Mouse (Mus musculus): ENCODE measurements around the gene Wbp1. TPM values are rescaled to one million over a fixed set of nuclear protein-coding genes. Genes with fewer than 3 reads are reported as not detected.
A peak's percentile ranks its signal among the peaks of the same experiment; 100 is the strongest.

Wbp1 gene
- total RNA-seq, 4 experiments from 2014 or later, result 47.2 to 57.7 (median 52.1) TPM

DNA sequence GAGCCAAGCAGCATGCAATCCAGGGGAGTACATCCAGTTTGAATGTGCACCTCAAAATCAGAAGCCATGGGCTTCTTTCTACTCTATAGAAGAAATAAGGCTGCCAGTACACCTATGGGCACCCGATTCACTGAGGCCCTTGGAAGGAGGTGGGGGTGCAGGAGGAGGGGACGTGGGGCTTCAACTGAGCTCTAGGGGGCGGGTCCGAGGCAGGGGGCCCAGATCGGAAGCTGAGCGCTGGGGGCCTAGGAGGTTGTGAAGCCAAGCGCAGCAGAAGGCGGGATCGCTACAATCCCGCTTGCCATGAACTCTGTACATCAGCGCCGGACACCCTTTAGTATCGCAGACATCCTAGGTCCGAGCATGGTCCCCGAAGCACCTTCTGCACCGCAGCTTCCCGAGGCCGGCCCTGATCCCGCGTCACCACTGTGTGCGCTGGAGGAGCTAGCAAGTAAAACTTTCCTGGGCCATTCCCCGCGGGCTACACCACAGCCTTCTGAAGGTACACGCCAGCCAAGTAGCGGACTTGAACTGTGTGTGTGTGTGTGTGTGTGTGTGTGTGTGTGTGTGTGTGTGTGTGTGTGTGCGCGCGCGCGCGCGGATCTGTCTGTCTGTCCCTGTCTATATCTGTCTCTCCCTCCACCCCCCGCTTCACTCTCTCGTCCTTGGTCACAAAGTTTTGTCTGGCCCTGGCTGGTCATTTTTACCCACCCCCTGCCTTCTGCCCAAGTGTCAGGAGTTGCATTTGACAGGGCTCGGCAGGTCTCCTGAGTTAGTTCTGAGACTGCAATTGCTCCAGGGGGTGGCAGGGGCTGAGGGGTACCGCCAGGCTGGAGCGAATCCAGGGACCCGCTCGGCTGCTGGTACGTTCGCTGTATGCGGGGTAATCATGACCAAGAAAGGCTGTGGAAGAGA lies 35.0 kb downstream of the Wbp1 start, which contains the start of gene Lbx2:
Gene Lbx2, plus strand, starts transcription at position 247 of the 915 bp plus-strand sequence.
- DNase-seq (ENCODE audit: low spot score in 2 of 2), result no peak

GRCm38 (mm10) chr6:83084477-83084876 lies 36.9 kb downstream of the Wbp1 start:
- no peak for DNase-seq (ENCODE audit: low spot score in 2 of 2)

DNA sequence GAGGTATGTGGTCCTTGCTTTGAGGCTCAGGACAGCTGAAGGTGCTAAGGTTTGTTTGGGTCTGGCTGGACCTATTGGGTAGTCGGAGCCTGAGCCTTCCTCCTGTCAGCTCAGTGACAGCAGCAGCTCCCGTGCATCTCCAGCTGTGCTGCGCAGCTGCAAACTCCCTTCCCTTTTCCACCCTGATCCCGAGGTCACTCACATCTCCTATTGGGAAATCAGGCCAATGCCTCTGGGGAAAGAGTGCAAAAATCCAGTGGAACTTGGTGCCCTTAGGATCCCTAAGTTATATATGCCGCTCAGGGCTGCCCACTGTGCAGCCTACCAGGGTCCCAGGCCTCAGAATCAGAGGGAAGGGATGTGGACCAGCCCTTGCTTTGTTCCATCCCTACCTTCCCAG lies 37.9 kb downstream of the Wbp1 start:
- DNase-seq (ENCODE audit: low spot score in 2 of 2), result no peak

GRCm38 (mm10) chr6:83080210-83080609 lies 41.1 kb downstream of the Wbp1 start:
- DNase-seq (ENCODE audit: low spot score in 2 of 2), result no peak

DNA sequence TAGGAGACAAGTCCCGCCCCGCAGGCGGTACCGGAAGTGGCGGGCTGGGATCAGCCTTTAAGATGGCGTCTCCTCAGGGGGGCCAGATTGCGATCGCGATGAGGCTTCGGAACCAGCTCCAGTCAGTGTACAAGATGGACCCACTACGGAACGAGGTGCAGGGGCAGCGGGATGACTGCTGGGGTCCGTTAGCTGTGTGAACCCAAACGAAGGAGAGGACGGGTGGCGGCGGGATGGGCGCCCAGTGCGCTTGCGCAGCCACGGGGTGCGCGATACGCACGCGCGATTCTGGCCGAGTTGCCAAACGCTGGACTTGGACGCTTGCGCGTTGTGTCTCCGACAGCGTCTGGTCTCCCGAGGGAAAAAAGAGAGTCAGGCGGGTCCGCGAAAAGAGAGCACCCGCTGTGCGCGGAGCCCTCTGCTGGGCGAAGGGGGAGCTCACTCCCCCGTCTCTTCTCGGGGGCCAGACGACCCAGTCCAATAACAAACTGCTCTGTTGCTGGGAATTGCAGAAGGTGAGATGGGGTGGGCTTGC lies 43.0 kb downstream of the Wbp1 start:
- DNase-seq (ENCODE audit: low spot score in 2 of 2), result peak; percentile 97 to 100

- DNase-seq (ENCODE audit: low spot score in 2 of 2), result peak; percentile 54 to 57
Measured at GRCm38 (mm10) chr6:83077630-83078323, 43.6 kb downstream of the Wbp1 start, which contains the start of gene Pcgf1. TSS of gene Pcgf1 (plus strand) at chr6:83077869.

GRCm38 (mm10) chr6:83074979-83075378 lies 46.4 kb downstream of the Wbp1 start:
- DNase-seq (ENCODE audit: low spot score in 2 of 2), result no peak

- DNase-seq (ENCODE audit: low spot score in 2 of 2), result no peak
Measured at GRCm38 (mm10) chr6:83071220-83071619, 50.1 kb downstream of the Wbp1 start.

- DNase-seq (ENCODE audit: low spot score in 2 of 2), result peak in 1 of 2 experiments; percentile 22
Measured at GRCm38 (mm10) chr6:83070311-83071219, 50.8 kb downstream of the Wbp1 start.

DNA sequence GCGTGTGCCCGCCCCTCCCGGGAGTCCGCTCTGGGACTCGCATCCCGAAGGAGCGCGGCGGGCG lies 51.3 kb downstream of the Wbp1 start, which contains the start of gene Tlx2:
Gene Tlx2, minus strand, starts transcription at position 47 of the 64 bp plus-strand sequence.
- DNase-seq (ENCODE audit: low spot score in 2 of 2), result no peak

DNA sequence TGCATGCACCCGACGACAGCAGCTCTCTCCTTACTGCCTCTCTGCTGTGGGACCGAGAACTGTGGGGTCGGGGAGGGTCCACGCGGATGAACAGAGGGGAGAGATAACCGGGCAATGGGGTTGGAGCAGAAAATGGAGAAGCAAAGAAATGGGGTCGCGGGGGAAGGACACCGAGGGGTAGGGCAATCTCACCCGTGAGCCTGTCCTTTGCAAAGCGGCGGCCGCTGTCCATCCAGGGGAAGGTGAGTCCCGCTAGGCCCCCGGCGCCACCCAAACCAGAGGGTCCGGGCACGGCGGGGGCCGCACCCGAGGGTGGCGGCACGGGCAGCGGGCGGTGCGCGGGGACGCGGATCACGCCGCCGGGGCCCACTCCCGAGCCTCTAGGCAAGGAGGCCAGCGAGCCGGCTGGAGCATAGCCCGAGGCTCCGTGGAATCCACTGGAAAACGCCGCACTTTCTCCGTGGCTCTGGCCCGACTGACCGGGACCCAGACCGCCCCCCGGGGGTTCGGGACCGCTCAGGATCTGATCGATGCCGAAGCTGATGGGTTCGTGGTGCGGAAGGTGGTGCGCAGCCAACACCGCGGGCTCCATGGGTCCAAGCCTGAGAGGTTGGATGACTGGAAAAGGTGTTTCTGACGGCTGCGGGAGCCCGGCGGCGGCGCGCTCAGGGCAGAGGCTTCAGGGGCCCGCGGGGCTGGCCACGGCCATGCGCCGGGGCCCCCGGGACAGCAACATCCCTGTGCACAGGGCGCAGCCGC lies 51.7 kb downstream of the Wbp1 start:
- DNase-seq (ENCODE audit: low spot score in 2 of 2), result no peak

Small RNA genes lying within 50 kb of the gene (microRNA-seq; reads per million reads assigned to microRNA genes)
- gene Mir3470a, result 0 reads per million in 2 experiments

Other genes starting within 250 kb of the Wbp1 start
- gene Sema4f, start 181.8 kb downstream of the Wbp1 start, total RNA-seq (2022), result 10 to 100 TPM; 33.5 to 44.9 (median 40.1) TPM
- under 1 TPM in 2 of 4 experiments, not detected in 2; 0.18 to 0.23 TPM for gene M1ap, start 174.7 kb downstream of the Wbp1 start, total RNA-seq (2022)
- gene Dok1, start 88.1 kb downstream of the Wbp1 start, total RNA-seq (2022), result 1 to 10 TPM; 3.3 to 7.4 (median 5.0) TPM
- gene Loxl3, start 87.4 kb downstream of the Wbp1 start, total RNA-seq (2022), result 1 to 10 TPM; 2.5 to 4.7 (median 3.2) TPM
- gene Aup1, start 67.0 kb downstream of the Wbp1 start, total RNA-seq (2022), result 100 to 1,000 TPM; 123 to 153 (median 136) TPM
- gene Htra2, start 66.3 kb downstream of the Wbp1 start, total RNA-seq (2022), result 10 to 100 TPM; 50.0 to 60.6 (median 51.8) TPM
- 1 to 10 TPM in 3 of 4 experiments, under 1 TPM in 1; 0.41 to 2.1 (median 1.5) TPM for gene Dqx1, start 63.7 kb downstream of the Wbp1 start, total RNA-seq (2022)
- gene Tlx2, start 51.3 kb downstream of the Wbp1 start, total RNA-seq (2022), result not detected
- gene Pcgf1, start 43.7 kb downstream of the Wbp1 start, total RNA-seq (2022), result 10 to 100 TPM; 32.0 to 37.0 (median 34.0) TPM
- 1 to 10 TPM in 1 of 4 experiments, under 1 TPM in 2, not detected in 1; 0.54 to 1.5 (median 0.68) TPM for gene Lbx2, start 35.2 kb downstream of the Wbp1 start, total RNA-seq (2022)
- 10 to 100 TPM in 1 of 4 experiments, 1 to 10 TPM in 3; 6.6 to 13.8 (median 8.9) TPM for gene Ccdc142, start 20.0 kb downstream of the Wbp1 start, total RNA-seq (2022)
- 1 to 10 TPM; 7.5 to 9.1 (median 8.5) TPM for gene Gm42688, start 19.9 kb downstream of the Wbp1 start, total RNA-seq (2022)
- 10 to 100 TPM; 52.2 to 63.0 (median 61.9) TPM for gene Mrpl53, start 12.5 kb downstream of the Wbp1 start, total RNA-seq (2022)
- gene Mogs, start 6.1 kb downstream of the Wbp1 start, total RNA-seq (2022), result 10 to 100 TPM; 23.7 to 30.1 (median 28.2) TPM
- 10 to 100 TPM; 20.6 to 29.8 (median 26.7) TPM for gene Ino80b, start 3.9 kb upstream of the Wbp1 start, total RNA-seq (2022)
- gene Rtkn, start 13.9 kb upstream of the Wbp1 start, total RNA-seq (2022), result 10 to 100 TPM; 75.6 to 85.0 (median 80.3) TPM
- 10 to 100 TPM; 23.4 to 27.5 (median 26.9) TPM for gene Wdr54, start 34.8 kb upstream of the Wbp1 start, total RNA-seq (2022)
- 10 to 100 TPM; 21.2 to 23.8 (median 22.7) TPM for gene 1700003E16Rik, start 34.8 kb upstream of the Wbp1 start, total RNA-seq (2022)
- 100 to 1,000 TPM; 363 to 385 (median 379) TPM for gene Dctn1, start 44.4 kb upstream of the Wbp1 start, total RNA-seq (2022)
- gene Slc4a5, start 98.3 kb upstream of the Wbp1 start, total RNA-seq (2022), result 1 to 10 TPM in 2 of 4 experiments, under 1 TPM in 2; 0.21 to 1.5 (median 0.78) TPM
- 10 to 100 TPM in 1 of 4 experiments, 1 to 10 TPM in 3; 5.7 to 10.6 (median 9.5) TPM for gene Mthfd2, start 204.3 kb upstream of the Wbp1 start, total RNA-seq (2022)
- gene Mob1a, start 204.5 kb upstream of the Wbp1 start, total RNA-seq (2022), result 10 to 100 TPM; 20.5 to 31.0 (median 26.1) TPM
- gene Bola3, start 227.6 kb upstream of the Wbp1 start, total RNA-seq (2022), result 10 to 100 TPM; 33.5 to 55.4 (median 42.2) TPM